Mouse (Mus musculus): ENCODE measurements around the gene 1700028J19Rik. TPM values are rescaled to one million over a fixed set of nuclear protein-coding genes. Genes with fewer than 3 reads are reported as not detected.
A peak's percentile ranks its signal among the peaks of the same experiment; 100 is the strongest.

Gene 1700028J19Rik
- under 1 TPM; 0.26 to 0.32 TPM for total RNA-seq (2021)
- long read RNA-seq, experiment 1 = 0 reads
- long read RNA-seq, experiment 2 = 0 reads

GRCm38 (mm10) chr7:44246055-44246983 lies at the start of gene 1700028J19Rik, which contains the start of gene 2410002F23Rik:
Gene 1700028J19Rik (minus strand): TSS chr7:44246695.
Gene 2410002F23Rik (plus strand): TSS chr7:44246722.
- peak; percentile 86 to 92 for DNase-seq (ENCODE audit: low spot score in 2 of 2)

DNA sequence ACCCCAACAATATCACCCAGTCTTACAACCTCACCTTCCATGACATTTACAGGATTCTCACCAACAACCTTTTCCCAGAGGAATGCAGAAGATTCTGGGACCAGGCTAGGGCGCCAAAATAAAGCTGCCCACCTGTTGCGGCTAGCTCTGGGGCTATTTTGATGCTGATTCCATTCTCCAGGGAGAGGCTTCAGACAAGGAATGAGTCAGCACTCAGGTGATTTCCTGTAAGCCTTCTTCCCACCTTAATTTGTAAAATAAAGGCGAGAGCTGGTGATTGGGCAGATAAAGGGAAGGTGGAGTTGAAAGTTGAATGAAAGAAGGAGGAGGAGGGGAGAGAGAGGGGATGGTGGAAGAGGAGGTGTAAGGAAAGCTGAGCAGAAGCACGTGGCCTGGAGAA lies 44.9 kb upstream of the 1700028J19Rik start:
- DNase-seq (ENCODE audit: low spot score in 2 of 2) = no peak

GRCm38 (mm10) chr7:44290986-44291385 lies 44.5 kb upstream of the 1700028J19Rik start:
- DNase-seq (ENCODE audit: low spot score in 2 of 2) = no peak

DNA sequence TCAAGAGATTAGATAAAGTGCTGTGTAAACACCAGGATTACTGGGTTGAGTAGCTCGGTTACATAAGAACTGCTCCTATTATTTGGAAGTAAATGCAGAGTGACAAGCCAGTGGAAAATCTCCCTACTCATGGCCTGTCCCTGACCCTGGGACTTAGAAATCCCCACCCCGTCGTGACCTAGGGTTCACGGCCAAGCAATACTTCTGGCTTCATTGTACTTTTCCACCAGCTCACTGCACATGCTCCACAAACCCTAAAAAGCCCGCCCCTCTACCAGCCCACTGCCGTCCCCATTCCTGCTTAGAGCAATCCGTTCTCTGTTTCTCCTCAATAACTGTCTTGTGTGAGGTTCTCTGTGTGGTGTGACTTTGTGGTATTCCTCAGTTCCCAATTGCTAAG lies 41.3 kb upstream of the 1700028J19Rik start:
- no peak for DNase-seq (ENCODE audit: low spot score in 2 of 2)

DNA sequence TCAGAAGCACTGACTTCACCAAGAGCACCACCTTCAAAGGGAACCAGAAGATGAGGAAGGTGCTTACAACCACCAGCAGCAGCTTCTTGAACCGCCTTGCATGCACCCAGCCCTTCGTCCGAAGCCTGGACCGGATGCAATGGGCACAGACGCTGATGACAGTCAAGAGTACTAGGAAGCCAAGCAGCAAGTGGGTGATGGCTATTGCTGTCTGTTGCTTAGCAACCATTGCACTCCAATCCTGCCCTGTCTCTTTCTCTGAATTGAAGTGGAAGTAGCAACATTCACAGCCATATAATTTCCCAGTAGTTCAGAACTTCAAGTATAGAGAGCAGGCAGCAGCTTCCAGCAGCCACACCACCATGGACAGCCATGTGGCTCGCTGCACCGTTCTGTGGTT lies 35.1 kb upstream of the 1700028J19Rik start:
- DNase-seq (ENCODE audit: low spot score in 2 of 2) = no peak

GRCm38 (mm10) chr7:44280959-44281358 lies 34.5 kb upstream of the 1700028J19Rik start:
- DNase-seq (ENCODE audit: low spot score in 2 of 2) = no peak

- DNase-seq (ENCODE audit: low spot score in 2 of 2) = no peak
Measured at GRCm38 (mm10) chr7:44277250-44277622, 30.7 kb upstream of the 1700028J19Rik start.

DNA sequence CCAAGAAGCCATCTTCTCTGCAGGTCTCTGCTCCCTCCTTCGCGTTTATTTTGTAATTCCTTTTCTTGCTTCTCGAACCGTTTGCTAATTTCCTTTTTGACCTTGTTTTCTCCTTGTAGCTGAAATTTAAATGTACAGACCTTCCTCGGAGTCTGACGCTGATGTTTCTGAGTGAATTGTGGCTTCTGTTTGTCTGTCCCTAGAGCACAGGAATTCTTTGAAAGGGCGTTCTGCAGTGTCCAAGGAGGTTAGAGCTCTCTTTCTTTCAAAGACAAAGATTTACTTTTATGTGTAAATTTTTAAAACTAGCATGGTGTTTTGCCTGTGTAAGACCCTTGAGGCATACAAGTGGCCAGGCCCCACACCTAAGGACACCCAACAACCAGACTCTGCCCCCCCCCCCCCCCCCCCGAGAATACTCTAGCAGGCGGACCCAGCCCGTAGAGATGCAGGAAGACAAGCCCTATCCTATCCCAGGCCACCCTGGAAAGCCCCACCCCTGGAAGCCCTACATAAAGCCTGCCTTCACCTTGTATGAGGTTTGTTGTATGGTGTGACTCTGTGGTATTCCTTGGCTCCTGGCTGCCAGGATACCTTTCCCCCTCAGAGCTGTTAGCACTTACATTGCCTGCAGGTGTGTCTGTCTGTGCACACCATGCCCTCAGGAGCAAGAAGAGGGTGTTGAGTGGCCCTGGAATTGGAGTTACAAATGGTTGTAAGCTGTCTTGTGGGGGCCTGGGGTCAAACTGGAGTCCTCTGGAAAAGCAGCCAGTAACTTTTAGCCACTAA lies 30.2 kb upstream of the 1700028J19Rik start:
- DNase-seq (ENCODE audit: low spot score in 2 of 2) = no peak

- DNase-seq (ENCODE audit: low spot score in 2 of 2) = no peak
Measured at GRCm38 (mm10) chr7:44275546-44275945, 29.1 kb upstream of the 1700028J19Rik start.

GRCm38 (mm10) chr7:44274096-44274495 lies 27.6 kb upstream of the 1700028J19Rik start:
- DNase-seq (ENCODE audit: low spot score in 2 of 2) = no peak

- DNase-seq (ENCODE audit: low spot score in 2 of 2) = no peak
Measured at GRCm38 (mm10) chr7:44273446-44273845, 27.0 kb upstream of the 1700028J19Rik start.

DNA sequence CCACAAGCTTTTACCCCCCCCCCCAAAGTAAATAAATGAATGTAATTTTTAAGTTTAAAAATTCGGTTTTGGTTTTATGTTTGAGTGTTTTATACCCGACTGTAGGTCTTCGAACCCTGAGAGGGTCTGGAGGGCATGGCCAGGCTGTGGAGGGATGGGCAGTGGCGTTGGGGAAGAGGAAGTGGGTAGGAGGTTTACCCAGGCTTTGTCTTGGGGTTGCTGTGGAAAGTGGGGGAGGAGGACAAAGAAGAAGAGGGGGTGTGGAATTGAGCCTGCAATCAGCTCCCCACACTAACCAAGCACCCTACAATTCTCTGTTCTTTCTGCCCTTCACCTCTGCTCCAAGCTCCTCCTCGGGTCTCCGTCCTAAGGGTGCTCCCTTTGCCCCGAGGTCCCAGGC lies 26.1 kb upstream of the 1700028J19Rik start:
- DNase-seq (ENCODE audit: low spot score in 2 of 2) = no peak

GRCm38 (mm10) chr7:44271309-44271708 lies 24.8 kb upstream of the 1700028J19Rik start:
- DNase-seq (ENCODE audit: low spot score in 2 of 2) = no peak

DNA sequence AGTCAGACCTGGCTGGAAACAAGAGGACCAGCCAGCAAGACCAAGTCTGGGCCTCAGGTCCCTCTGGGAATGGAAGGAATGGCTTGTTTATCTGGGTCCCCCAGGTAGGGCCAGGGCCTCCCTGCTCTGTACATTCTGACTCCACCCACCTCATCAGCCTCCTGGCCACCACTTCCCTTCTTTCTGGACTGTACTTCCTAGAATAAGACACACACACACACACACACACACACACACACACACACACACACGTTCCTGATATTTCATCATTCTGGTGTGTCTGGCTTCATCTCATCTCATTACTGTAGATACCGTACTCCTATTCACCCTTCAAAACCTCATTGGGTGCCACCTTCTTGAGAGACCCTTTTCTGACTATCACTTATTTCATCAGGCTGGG lies 22.9 kb upstream of the 1700028J19Rik start:
- DNase-seq (ENCODE audit: low spot score in 2 of 2) = no peak

DNA sequence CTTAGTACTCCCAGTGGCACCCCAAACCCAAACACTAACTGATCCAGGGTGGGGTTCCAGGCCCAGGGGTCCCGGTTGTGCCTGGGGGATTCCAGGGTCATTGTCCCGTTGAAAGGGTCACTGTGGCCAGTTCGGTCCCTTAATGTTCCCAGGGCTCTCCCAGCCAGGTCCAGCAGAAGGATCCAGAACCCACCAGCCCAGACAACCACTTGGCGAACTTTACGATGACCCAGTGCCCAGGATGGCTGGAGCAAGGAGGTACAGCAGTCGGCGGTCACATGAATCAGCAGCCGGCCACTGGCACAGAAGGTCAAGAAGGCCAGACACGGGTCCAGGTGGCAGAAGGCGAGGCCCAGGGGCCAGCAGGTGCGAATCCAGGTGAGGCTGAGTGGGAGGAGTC lies 21.6 kb upstream of the 1700028J19Rik start:
- no peak for DNase-seq (ENCODE audit: low spot score in 2 of 2)

- peak; percentile 78 to 88 for DNase-seq (ENCODE audit: low spot score in 2 of 2)
Measured at GRCm38 (mm10) chr7:44262791-44263643, 16.5 kb upstream of the 1700028J19Rik start.

- DNase-seq (ENCODE audit: low spot score in 2 of 2) = no peak
Measured at GRCm38 (mm10) chr7:44261147-44261546, 14.7 kb upstream of the 1700028J19Rik start, which contains the start of gene Gm15517. Gene Gm15517 (plus strand): TSS chr7:44261447.

DNA sequence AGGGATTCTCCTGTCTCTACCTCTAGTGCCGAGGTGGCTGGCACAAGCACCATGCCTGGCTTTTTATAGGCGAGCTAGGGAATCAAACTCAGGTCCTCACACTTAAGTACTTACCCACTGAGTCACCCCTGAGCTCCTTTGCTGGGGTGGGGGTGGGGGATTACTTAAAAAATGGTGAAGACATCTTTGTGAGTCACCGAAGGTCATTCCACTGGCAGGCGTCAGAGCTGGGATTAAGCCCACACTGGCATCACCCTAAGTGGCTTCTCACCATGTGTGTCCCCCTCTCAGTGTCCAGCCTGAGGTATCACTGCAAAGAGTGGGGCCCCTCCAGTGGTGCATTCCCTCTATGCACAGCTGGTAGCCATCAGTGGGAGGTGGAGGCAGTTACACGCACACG lies 13.9 kb upstream of the 1700028J19Rik start:
- DNase-seq (ENCODE audit: low spot score in 2 of 2) = no peak

DNA sequence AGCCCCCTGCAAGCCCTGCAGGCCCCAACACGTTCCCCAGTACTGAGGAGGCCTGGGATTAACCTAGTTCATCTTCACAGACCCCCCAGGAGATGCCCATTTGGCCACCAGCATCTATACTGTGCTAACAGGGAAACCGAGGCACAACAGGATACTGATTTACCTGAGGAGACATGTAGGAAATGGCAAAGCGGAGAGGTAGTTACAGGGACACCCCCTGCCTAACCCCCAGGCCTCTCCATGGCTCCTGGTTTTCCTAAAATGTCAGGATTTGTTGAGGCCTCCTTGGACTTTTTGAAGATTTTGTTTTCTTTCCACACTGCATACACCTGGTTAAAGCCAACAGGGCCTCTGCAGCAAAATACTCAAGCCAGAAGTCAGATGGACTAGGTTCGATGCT lies 10.8 kb upstream of the 1700028J19Rik start, which contains the start of gene Acp4:
Acp4 (minus strand) TSS at position 101 of the 400 bp plus-strand sequence.
- DNase-seq (ENCODE audit: low spot score in 2 of 2) = no peak

DNA sequence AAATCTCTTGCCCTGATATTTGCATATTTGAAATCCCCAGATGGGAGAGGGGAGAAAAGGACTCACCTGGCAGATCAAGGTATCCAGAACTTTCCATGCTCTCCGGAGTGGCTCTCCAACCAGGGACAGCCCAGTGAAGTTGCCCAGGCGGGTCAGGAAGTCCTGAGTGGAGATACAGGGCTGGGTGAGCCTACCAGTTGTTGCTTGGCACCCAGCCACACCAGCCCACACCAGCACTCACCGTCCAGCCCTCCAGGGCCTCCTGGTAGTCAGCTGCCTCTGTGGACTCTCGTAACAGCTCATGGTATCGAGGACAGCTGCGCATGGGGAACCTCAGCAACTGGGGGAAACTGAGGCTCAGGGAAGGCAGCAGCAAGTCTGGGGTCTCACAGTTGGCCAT lies 8.4 kb upstream of the 1700028J19Rik start:
- no peak for DNase-seq (ENCODE audit: low spot score in 2 of 2)
